Mouse (Mus musculus): Measurements from ENCODE around the gene Itm2c. TPM values are rescaled to one million over a fixed set of nuclear protein-coding genes. Genes with fewer than 3 reads are reported as not detected.

Itm2c gene
- total RNA-seq, 1 experiment from 2014 or later = 121 TPM

DNA sequence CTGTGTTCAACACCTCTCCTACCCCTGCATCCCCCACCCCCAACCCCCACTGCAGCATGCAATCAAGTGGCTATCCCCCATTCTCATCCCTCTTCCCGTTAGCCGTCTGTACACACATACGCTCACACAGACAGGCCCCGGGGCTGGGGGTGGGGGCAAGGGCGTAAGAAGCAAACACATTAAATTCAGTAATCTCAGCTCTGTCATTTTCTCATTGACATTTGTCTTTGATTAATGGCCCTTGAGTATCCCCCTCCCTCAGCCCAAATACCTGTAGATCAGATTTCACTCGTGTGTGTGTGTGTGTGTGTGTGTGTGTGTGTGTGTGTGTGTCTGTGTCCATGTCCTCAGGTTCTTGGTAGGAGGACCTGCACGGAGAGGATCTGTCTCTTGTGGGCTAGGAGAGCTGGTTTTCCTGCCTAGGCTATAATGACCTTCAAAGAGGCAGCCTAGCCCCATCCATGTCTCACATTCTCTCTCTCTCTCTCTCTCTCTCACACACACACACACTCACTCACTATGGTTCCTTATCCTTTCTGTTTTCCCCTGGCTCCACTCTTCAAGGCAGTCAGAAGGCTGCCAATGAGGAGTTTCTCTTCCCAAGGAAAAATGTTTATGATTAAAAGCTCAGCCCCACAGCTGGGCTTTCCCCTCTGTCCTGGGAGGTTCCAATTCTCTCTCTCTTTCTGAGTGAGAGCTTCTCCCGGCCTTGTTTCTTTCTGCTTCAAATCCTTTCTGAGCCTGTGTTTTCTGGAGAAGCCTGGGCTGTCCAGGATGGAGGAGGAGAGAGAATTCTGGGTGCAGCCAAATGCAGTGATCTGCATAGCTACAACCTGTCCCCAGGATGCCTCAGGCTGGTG lies 4.0 kb downstream of the Itm2c start:
- no peak for ATAC-seq (replicated peaks; ENCODE audit: insufficient number of reproducible peaks, low FRiP score, low TSS enrichment, poor library complexity, severe bottlenecking)

DNA sequence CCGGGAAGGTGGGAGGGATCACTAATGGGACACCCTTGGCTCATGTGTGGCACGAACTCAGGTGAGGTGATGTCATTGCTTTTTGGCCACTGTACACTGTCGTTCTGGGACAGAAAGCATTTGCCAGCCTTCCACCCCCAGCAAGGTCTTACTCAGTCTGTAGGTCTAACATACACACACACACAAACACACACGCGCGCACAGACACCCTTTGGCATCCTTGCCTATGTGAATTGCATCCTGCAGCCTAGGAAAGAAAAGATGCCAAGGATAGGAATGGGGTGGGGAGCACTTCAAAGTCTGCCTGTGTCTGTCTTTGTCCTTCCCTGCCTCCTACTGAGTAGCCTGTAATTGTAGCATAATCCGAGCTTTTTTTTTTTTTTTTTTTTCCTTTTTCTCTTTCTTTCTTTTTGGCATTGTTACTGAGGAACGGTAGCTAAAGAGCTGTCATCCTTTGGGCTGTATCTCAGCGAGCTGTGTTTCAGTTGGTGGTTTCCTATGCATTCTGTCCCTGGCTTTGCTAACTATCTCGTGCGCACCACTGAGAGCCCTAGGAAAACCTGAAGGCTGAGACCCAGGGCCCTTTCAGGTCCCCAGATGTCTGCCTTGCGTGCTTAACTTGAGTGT lies 4.8 kb downstream of the Itm2c start:
- ATAC-seq (replicated peaks; ENCODE audit: insufficient number of reproducible peaks, low FRiP score, low TSS enrichment, poor library complexity, severe bottlenecking) = no peak

DNA sequence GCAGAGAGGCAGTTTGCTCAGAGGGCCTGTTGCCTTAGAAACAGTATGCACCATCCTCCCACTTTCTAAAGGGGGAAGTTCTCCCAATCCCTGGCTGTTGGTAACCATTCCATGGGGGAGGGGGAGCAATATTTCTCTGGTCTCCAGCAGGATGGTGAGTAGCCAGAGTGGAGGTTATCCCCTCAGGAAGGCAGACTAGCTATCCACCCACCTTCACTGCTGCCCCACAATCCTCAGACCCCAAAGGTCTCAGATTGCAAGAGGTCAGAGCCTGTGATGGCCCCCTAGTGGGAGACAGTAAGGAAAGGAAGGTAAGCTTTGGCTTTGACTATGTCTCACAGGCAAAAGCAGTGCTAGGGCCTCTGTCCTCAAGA lies 5.3 kb downstream of the Itm2c start:
- no peak for ATAC-seq (replicated peaks; ENCODE audit: insufficient number of reproducible peaks, low FRiP score, low TSS enrichment, poor library complexity, severe bottlenecking)

DNA sequence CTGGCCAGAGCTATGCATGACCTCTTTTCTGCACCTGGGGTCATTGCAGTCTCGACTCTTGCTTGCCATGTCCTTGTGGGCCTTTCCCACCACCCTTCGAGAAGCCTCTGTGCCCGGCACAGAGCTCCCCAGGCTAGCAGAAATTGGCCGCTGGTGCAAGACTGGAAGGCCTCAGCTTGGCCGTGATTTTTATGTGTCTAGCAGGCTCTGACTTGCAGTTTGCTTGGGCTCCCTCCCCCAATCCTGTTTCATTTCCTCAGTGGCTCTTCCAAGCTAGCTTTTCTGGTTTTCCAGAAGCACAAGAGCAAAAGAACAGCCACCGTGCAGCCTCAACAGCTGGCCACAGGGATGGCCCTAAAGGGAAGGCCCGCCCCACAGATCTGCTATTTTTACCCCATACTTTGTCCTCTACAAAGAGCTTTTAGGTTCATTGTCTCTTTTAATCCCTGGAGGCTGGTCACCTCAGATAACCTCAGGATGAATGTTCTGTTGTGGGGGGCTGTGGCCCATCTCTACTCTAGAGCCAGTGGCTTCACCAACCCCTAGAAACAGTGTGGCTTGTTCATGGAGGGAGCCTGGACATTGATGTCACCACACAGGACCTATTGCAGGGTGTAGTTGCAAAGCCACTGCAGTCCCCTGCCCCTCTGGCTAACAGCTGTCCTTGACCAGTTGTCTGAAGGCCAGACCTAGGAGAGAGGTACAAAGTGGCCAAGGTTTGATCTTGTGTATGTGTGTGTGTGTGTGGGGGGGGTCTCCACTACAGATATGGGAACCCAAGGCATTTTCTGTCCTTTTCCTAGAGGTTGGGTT lies 6.6 kb downstream of the Itm2c start:
- ATAC-seq (replicated peaks; ENCODE audit: insufficient number of reproducible peaks, low FRiP score, low TSS enrichment, poor library complexity, severe bottlenecking) = no peak

DNA sequence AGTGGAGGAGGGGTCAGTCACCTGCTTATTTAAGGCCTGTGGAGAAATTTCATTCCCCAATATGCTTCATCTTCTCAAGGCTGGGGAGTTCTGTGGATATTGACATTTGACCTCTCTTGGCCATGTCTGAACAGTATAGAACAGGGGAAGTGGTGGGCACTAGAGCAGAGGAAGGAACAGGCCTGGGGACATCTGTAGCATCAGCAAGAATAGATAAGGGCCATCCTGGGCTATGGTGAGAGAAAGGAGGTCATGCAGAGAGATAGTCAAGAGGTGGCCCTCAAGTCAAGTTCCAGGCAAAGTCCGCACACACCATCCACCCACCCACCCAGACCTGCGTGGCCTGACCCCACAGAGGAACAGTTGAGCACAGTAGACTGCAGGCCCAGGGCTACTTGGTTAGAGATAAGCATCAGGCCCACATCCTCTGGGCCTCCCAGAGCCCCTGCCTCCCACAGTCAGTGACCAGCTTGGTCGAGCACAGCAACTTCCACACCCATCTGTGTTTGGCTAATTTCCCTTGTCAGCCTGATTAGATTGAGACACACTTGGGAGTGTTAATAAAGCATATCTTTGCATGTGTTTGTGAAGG lies 7.5 kb downstream of the Itm2c start:
- ATAC-seq (replicated peaks; ENCODE audit: insufficient number of reproducible peaks, low FRiP score, low TSS enrichment, poor library complexity, severe bottlenecking) = no peak

DNA sequence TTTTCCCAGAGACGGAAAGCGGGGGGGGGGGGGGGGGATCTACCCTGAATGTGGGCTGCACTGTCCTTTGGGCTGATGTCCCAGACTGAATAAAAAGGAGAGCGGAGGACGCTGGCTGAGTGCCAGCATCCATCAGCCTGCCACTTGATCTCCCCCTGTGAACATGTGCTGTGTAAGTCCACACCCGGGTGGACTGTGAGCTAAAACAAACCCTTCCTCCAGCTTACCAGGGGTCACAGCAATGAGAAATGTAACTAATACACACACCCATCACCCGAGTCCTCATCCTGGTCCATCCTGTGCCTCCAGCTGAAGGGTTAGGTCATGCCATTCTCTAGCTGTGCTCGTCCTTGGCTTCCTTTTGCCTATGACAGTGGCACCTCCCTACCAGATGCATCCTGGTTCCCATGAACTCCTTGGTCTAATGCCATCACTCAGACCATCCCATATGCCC lies 8.1 kb downstream of the Itm2c start:
- ATAC-seq (replicated peaks; ENCODE audit: insufficient number of reproducible peaks, low FRiP score, low TSS enrichment, poor library complexity, severe bottlenecking) = no peak

DNA sequence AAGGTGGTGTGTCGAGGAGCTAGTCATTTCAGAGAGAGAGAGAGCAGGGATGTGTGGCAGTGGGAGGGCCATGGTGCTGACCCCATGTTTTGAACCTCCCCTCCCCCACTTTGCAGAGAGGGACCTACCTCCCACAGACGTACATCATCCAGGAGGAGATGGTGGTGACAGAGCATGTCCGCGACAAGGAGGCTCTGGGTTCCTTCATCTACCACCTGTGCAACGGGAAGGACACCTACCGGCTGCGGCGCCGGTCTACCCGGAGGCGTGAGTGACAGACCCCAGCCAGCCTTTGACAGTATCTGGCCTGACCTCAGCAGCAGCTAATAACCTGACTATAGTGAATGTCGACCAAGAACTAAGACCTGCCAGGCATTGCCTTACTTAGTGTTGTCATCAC lies 12.8 kb downstream of the Itm2c start:
- no peak for ATAC-seq (replicated peaks; ENCODE audit: insufficient number of reproducible peaks, low FRiP score, low TSS enrichment, poor library complexity, severe bottlenecking)

DNA sequence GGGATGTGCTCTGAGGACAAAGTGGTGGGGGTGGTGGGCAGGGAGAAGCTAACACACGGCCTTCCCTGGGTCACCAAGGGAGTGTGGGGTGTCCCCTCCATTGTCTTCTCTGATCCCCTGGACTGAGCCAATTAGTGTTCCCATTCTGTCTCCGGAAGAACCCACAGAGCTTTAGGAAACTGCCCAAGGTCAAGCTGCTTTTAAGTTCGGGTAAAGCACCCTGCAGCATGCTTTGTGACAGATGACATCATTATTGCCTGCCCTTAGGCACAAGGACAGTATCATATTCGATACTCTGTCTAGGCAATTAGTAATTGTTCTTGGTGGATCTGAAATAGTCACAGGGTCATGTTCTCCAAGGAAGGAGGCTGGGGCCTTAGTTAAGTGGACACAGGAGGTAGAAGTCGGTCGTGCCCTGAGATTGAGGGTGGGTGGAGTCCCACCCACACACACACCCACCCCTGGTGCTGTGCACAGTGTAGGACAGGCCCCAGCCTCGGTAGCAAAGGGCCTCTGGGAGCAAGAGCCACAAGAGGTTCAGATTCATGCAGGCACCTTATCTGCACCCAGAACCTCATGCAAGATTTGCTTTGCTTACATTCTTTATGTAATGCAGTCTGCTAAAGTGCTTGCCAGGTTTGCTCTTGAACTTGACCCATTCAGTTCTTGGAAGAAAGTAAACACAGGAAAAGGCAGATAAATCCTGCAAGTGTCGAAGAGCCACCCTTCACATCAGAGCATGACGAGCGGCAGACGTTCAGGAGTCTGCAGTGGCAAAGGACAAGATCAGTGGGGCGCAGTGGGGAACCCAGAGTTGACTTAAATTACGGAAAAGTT lies 14.9 kb downstream of the Itm2c start:
- no peak for ATAC-seq (replicated peaks; ENCODE audit: insufficient number of reproducible peaks, low FRiP score, low TSS enrichment, poor library complexity, severe bottlenecking)

DNA sequence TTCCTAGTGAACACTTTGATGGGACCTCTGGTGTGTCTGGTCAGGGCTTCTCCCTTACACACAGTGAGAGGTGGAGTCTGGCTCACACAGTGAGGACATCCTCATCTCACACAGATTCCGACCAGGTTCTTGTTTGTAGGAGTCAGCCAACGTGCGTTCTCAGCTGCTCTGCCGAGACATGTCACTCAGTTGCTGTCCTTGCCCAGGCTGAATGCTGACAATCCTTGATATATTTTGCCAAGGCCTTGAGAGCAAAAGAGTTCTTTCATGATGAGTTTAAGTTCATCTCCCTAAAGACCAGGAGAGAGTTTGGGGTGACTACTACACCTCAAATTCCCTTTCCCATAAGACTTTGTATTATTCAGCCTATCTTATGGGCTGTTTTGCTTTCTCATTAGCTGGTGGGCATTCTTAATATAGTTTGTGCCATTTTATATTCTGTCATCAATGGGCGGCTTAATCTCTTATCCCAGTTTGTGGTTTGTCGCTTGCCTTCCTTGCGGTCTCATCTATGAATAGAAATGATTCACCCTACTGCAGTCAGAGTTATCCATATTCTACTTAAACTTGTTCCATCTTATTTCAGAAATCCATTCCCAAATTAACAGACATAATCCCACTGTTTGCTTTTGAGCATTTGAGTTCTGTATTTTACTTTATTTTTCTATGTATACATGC lies 19.1 kb downstream of the Itm2c start:
- ATAC-seq (replicated peaks; ENCODE audit: insufficient number of reproducible peaks, low FRiP score, low TSS enrichment, poor library complexity, severe bottlenecking) = no peak

DNA sequence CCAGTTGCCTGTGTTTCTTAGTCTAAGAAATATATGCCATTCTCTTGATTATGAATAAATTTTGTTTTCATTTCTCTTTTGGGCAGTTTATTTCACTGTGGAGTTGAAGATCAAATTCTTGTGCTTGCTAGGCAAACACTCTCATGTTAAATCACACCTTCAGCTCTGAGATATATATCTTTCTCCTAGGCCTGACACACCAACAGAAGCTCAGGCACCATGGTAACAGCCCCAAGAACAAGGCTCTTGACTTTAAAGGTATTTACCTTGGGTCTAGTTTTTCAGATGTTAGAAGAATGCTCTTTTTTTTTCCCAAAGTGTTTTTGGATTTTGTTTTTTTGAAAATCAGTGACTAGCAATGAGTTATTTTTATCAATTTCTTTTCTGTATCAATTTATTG lies 21.8 kb downstream of the Itm2c start:
- no peak for ATAC-seq (replicated peaks; ENCODE audit: insufficient number of reproducible peaks, low FRiP score, low TSS enrichment, poor library complexity, severe bottlenecking)

DNA sequence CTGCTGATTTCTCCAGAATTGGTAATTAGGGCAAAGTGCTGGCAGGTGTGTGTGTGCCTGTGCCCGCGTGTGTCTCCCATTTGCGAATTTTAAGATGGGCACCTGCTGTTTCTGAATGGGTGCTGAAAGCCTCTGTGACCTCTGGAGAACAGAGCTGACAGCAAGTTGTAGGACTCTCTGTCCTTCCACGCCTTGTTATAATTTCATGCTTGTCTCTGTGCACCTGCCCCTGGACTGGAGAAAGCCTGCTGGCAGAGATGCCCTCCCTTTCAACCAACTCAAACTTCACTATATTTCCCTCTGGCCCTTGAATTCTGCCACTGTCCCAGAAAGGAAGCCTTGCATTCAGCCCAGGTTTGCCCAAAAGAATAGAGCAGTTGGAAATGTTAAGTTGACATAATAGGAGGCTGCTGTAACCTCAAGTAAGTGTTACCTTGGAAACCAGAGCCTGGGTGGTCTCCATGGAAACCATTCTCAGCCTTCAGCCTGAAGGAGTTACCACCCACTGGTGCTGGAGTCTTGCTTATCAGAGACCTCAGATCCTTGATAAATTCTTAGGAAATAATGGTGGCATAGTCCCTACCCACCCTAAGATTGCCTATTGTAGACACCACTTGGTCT lies 22.9 kb downstream of the Itm2c start:
- ATAC-seq (replicated peaks; ENCODE audit: insufficient number of reproducible peaks, low FRiP score, low TSS enrichment, poor library complexity, severe bottlenecking) = no peak

DNA sequence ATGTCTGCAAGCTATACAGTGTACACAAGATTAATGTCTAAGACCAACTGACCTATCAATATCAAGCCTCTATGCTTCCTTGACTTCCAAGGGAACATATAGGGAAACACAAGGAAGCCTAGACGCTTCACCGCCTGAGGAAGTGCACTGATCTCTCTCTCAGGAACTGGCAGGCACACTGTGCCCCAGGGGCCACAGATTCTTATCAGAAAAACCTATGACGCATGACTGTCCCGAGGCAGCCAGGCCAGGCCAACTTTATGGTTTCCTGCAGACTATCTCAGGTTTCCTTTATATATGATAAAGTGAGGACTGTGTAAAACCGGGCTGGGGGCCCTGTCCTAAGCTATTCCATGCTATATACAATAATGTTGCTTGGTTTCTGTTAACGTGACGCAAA lies 25.5 kb downstream of the Itm2c start:
- no peak for ATAC-seq (replicated peaks; ENCODE audit: insufficient number of reproducible peaks, low FRiP score, low TSS enrichment, poor library complexity, severe bottlenecking)

DNA sequence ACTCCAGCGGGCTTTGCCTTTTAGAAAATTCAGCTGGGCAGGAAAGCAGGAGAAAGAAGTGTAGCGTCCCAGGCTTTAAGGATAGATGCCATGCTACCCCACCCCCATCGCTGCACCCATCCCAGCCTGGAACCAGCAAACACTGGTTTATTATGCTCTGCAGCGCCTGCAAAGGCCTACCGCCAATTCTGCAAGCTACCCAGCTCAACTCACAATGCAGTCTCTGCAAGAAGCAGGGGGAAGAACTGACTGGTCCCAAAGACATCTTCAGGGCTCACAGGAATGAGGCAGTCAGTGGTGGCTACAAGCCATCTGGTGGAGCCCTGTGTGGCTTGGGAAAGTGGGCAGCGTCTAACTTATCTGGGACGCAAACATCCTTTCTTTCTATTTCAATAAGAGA lies 27.6 kb downstream of the Itm2c start:
- ATAC-seq (replicated peaks; ENCODE audit: insufficient number of reproducible peaks, low FRiP score, low TSS enrichment, poor library complexity, severe bottlenecking) = no peak

DNA sequence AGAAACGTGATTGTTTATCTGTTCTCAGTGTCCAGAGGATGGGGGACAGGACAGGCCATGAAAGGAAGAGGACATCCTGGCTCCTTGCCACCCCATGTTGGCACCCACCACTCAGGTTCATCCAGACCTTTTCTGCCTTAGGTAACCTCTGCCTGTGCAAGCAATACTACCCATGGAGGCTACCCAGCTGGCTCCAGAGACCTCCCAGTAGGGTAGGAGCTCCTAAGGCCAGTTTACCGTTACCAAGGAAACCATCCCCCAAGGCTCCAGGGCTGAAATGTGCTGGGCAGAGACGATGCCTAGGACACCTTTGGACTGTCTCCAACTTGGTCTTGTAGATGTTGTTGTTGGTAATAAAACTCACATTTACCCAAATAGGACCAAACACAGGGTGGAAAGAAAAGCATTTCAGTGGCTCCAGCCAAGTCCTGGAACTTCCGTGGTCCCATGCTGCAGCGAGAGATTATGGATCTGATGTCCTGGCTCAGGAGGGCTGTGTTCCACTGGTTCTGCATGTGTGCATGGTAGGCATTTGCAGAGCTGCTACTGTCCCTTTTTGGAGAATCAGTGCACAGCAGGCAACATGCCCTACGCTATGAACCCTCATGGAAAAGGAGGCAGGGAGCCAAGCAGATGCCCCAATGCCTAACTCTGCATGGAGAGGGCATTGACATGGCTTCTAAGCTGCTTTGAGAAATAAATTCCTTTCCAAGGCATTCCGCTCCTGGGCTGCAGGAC lies 28.2 kb downstream of the Itm2c start:
- no peak for ATAC-seq (replicated peaks; ENCODE audit: insufficient number of reproducible peaks, low FRiP score, low TSS enrichment, poor library complexity, severe bottlenecking)

DNA sequence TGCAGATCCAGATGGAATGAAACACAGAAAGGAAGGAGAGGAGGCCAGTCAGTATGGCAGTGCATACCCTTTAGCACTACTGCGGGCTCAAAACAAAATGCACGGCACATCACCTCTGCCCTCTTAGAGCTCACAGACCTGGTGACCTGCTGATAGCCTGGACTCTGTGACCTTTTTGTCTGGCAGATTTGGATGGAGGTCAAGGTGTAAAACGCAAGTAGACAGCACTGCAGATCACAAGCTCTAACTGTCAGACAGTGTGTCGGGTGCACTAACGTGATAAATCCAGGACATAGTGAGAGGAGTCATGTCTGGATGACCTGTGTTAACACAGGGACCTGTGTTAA lies 28.8 kb downstream of the Itm2c start:
- ATAC-seq (replicated peaks; ENCODE audit: insufficient number of reproducible peaks, low FRiP score, low TSS enrichment, poor library complexity, severe bottlenecking) = no peak

DNA sequence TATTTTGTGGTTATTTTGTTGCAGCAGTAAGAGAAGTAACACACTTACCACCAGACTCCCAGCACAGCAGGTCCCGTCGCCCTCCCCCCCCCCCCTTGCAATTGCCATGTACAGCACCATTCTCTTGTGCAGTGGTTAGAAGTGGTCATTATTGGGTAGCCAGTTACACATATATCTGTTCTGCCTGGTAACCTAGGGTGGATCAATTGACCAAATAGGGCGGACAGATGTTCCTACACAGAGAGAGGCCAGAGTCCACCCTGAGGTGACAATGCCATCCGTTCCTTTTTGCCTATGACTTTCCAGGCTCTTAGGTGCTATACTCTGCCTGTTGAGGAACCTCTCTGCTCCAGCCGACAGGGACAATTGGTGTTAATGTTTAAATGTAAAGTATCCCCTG lies 31.1 kb downstream of the Itm2c start:
- ATAC-seq (replicated peaks; ENCODE audit: insufficient number of reproducible peaks, low FRiP score, low TSS enrichment, poor library complexity, severe bottlenecking) = no peak

DNA sequence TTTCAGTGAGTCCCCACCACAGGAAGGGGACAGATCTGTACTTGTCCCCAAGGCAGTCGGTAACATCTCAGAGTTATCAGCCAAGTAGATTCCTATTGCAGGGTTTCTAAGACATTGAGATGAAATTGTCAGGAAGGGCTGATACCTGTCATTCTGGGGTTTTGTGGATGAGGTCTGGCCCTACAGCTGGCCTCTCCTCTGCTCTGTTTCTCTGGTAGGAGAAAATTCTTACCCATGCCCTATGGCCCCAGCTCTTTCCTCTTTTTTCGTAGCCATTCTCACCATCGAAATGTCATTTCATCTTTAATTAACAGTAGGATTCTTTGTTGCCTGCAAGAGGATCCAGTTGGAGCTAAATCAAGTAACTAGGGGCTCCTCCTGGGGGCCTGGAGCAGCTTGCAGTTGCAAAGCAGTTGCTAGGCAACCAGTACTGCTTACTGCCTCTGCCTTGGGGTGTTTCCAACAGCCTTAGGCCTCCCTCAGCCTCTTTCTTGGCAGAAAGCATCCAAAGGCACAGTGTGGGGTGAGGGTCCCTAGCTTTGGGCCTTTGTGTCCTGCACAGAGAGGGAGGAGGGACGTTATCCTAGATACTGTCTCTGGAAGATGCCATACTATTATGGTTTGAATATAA lies 34.1 kb downstream of the Itm2c start, which contains the start of gene 4933407L21Rik:
Gene 4933407L21Rik (plus strand): TSS at position 427 of the 631 bp plus-strand sequence.
- ATAC-seq (replicated peaks; ENCODE audit: insufficient number of reproducible peaks, low FRiP score, low TSS enrichment, poor library complexity, severe bottlenecking) = no peak

Data from monocyte, adult 5-6 weeks (primary cell).